Mouse (Mus musculus) thymus, postnatal 10 days (tissue): ENCODE measurements around the gene Olfr713.
A peak's percentile ranks its signal among the peaks of the same experiment; 100 is the strongest.

Source experiments
- DNase-seq, 2 experiments: peaks; one replicate each; pipeline ENCODE4 v3.0.0; 2021; ENCODE audit warnings: low spot score in 2 of 2

Olfr713 gene

GRCm38 (mm10) chr7:107030874-107031273 lies at the start of gene Olfr713:
Gene Olfr713 (plus strand): TSS chr7:107031174.
- no peak for DNase-seq

- no peak for DNase-seq
Measured at GRCm38 (mm10) chr7:106985236-106985635, 45.7 kb upstream of the Olfr713 start.

- DNase-seq = no peak
Measured at GRCm38 (mm10) chr7:107000798-107001197, 30.2 kb upstream of the Olfr713 start.

GRCm38 (mm10) chr7:107004169-107004568 lies 26.8 kb upstream of the Olfr713 start:
- DNase-seq = no peak

- DNase-seq = no peak
Measured at GRCm38 (mm10) chr7:107005972-107006371, 25.0 kb upstream of the Olfr713 start, which contains the start of gene Olfr2. Gene Olfr2 (minus strand): TSS chr7:107006072.

- DNase-seq = no peak
Measured at GRCm38 (mm10) chr7:107039934-107040563, 9.1 kb downstream of the Olfr713 start.

- no peak for DNase-seq
Measured at GRCm38 (mm10) chr7:107043136-107043535, 12.2 kb downstream of the Olfr713 start.

GRCm38 (mm10) chr7:107044407-107044806 lies 13.4 kb downstream of the Olfr713 start:
- no peak for DNase-seq

- peak in 1 of 2 experiments; percentile 28 for DNase-seq
Measured at GRCm38 (mm10) chr7:107045833-107046232, 14.9 kb downstream of the Olfr713 start.

- no peak for DNase-seq
Measured at GRCm38 (mm10) chr7:107047578-107047977, 16.6 kb downstream of the Olfr713 start.

- DNase-seq = no peak
Measured at GRCm38 (mm10) chr7:107070681-107071080, 39.7 kb downstream of the Olfr713 start, which contains the start of gene Olfr714. Gene Olfr714 (plus strand): TSS chr7:107070981.
